Mouse (Mus musculus) liver, embryonic 15.5 days (tissue): ENCODE data around the gene Lcn2. TPM values are rescaled to one million over a fixed set of nuclear protein-coding genes. Genes with fewer than 3 reads are reported as not detected.

ENCODE experiments used
- ATAC-seq: fragments of 200-750 bp; cut with Nextera tagmentation; 2 replicates; pipeline ENCODE4 v1.8.0; 2017; ENCODE audit warnings: moderate number of reproducible peaks, mild to moderate bottlenecking, moderate library complexity; ENCODE audit not compliant: insufficient read depth
- H3K27ac ChIP-seq: fragments of 300-500 bp; sonication (generic); replicated peaks from 2 replicates; pipeline ENCODE4 v1.5.1; 2015; ENCODE audit warnings: mild to moderate bottlenecking, inconsistent platforms
- H3K27me3 ChIP-seq: fragments of 300-500 bp; sonication (generic); 2 replicates; pipeline ENCODE4 v1.6.1; 2015; ENCODE audit warnings: mild to moderate bottlenecking, inconsistent platforms
- H3K36me3 ChIP-seq: fragments of 300-500 bp; sonication (generic); replicated peaks from 2 replicates; pipeline ENCODE4 v1.6.1; 2015; ENCODE audit warnings: moderate library complexity, mild to moderate bottlenecking, inconsistent platforms
- H3K4me1 ChIP-seq: fragments of 300-500 bp; sonication (generic); replicated peaks from 2 replicates; pipeline ENCODE4 v1.6.1; 2015; ENCODE audit warnings: inconsistent platforms
- H3K4me2 ChIP-seq: fragments of 300-500 bp; sonication (generic); 2 replicates; pipeline ENCODE4 v1.6.1; 2015; ENCODE audit warnings: moderate library complexity, mild to moderate bottlenecking, inconsistent platforms
- H3K4me3 ChIP-seq: fragments of 300-500 bp; sonication (generic); replicated peaks from 2 replicates; pipeline ENCODE4 v1.5.1; 2015; ENCODE audit warnings: mild to moderate bottlenecking, inconsistent platforms
- H3K9ac ChIP-seq: fragments of 300-500 bp; sonication (generic); 2 replicates; pipeline ENCODE4 v1.6.1; 2015; ENCODE audit warnings: moderate library complexity, mild to moderate bottlenecking, inconsistent platforms
- H3K9me3 ChIP-seq: fragments of 300-500 bp; sonication (generic); replicated peaks from 2 replicates; pipeline ENCODE4 v1.6.1; 2016; ENCODE audit warnings: inconsistent platforms
- WGBS: fragments of 180-500 bp; shearing (Covaris S2); methylation state at CpG from one replicate; pipeline ENCODE4 v1.1.7; 2015; ENCODE audit warnings: mixed read lengths; ENCODE audit not compliant: insufficient replicate concordance; 5-methylcytosine and 5-hydroxymethylcytosine counted together
- polyA plus RNA-seq: library from polyadenylated mRNA; unstranded; fragments of >200 nt; fragmentation: Nextera tagmentation; extraction: Ambion mirVana; gene quantifications from 2 replicates; pipeline ENCODE4 v1.2.1, GENCODE M21; 2015

The Lcn2 gene
- polyA plus RNA-seq, 1 experiment from 2014 or later: 185 TPM

- H3K4me1 ChIP-seq: no peaks in the 10 kb centered on the region
These were observed 46.0 kb downstream of the Lcn2 start for GRCm38 (mm10) chr2:32342039-32342438.

GRCm38 (mm10) chr2:32341634-32341939, 46.5 kb downstream of the Lcn2 start:
- Histone ChIP-seq H3K9ac (no peak overlapping the region), H3K4me2 (no peak overlapping the region), H3K9me3 (no peaks in the 10 kb centered on the region), H3K27ac (no peak overlapping the region), H3K4me1 (no peaks in the 10 kb centered on the region), H3K36me3 (no peaks in the 10 kb centered on the region), H3K27me3 (peaks cover 29% of the 10 kb centered on the region), H3K4me3 (no peak overlapping the region)
- no peak for ATAC-seq
- 69% methylated on average over 4 of the region's 4 CpGs for WGBS

More at GRCm38 (mm10) chr2:32342039-32342438, 46.0 kb downstream of the Lcn2 start:
- no peak for ATAC-seq
- Histone ChIP-seq H3K36me3 (no peaks in the 10 kb centered on the region), H3K27me3 (peaks cover 27% of the 10 kb centered on the region; the same call in 1 of the 2 replicates), H3K4me2 (no peak overlapping the region), H3K4me3 (no peak overlapping the region), H3K27ac (no peak overlapping the region), H3K9ac (no peak overlapping the region), H3K9me3 (no peaks in the 10 kb centered on the region)
- 67% methylated on average over 4 of the region's 4 CpGs for WGBS

GRCm38 (mm10) chr2:32340836-32341633, 47.0 kb downstream of the Lcn2 start:
- Histone ChIP-seq H3K4me1 (no peaks in the 10 kb centered on the region), H3K27ac (no peak overlapping the region)
- 62% methylated on average over 13 of the region's 13 CpGs for whole genome bisulfite sequencing

GRCm38 (mm10) chr2:32339912-32340642, 48.0 kb downstream of the Lcn2 start:
- no peaks in the 10 kb centered on the region for H3K36me3 ChIP-seq
- ATAC-seq: no peak
- H3K27ac ChIP-seq: no peak overlapping the region
- no peaks in the 10 kb centered on the region for H3K4me1 ChIP-seq
- no peak overlapping the region for H3K4me3 ChIP-seq
- 36% methylated on average over 26 of the region's 26 CpGs for WGBS
- H3K9me3 ChIP-seq: no peaks in the 10 kb centered on the region
- peaks cover 43% of the 10 kb centered on the region for H3K27me3 ChIP-seq
- no peak overlapping the region for H3K9ac ChIP-seq
- no peak overlapping the region for H3K4me2 ChIP-seq

More at GRCm38 (mm10) chr2:32340836-32341633, 47.0 kb downstream of the Lcn2 start:
- Histone ChIP-seq H3K9me3 (no peaks in the 10 kb centered on the region), H3K4me3 (no peak overlapping the region), H3K4me2 (no peak overlapping the region), H3K9ac (no peak overlapping the region), H3K36me3 (no peaks in the 10 kb centered on the region), H3K27me3 (peaks cover 33% of the 10 kb centered on the region)
- no peak for ATAC-seq

GRCm38 (mm10) chr2:32335888-32336287, 52.2 kb downstream of the Lcn2 start:
- no peak overlapping the region for H3K4me3 ChIP-seq
- peaks cover 42% of the 10 kb centered on the region for H3K27me3 ChIP-seq
- no peak for ATAC-seq
- no peaks in the 10 kb centered on the region for H3K4me1 ChIP-seq
- H3K36me3 ChIP-seq: no peaks in the 10 kb centered on the region
- 30% methylated on average over 15 of the region's 15 CpGs for WGBS
- no peak overlapping the region for H3K27ac ChIP-seq
- H3K4me2 ChIP-seq: no peak overlapping the region
- no peak overlapping the region for H3K9ac ChIP-seq
- H3K9me3 ChIP-seq: no peaks in the 10 kb centered on the region

Other genes starting within 250 kb of the Lcn2 start
- gene Prrc2b, start 237.2 kb downstream of the Lcn2 start, polyA plus RNA-seq: 8.3 and 9.6 TPM in 2 replicates
- gene Pomt1, start 151.7 kb downstream of the Lcn2 start, polyA plus RNA-seq: 11.9 and 14.9 TPM in 2 replicates
- gene Uck1, start 128.1 kb downstream of the Lcn2 start, polyA plus RNA-seq: 24.9 and 33.4 TPM in 2 replicates
- gene Golga2, start 100.9 kb downstream of the Lcn2 start, polyA plus RNA-seq: 7.9 and 10.2 TPM in 2 replicates
- gene Swi5, start 100.2 kb downstream of the Lcn2 start, polyA plus RNA-seq: 156 and 158 TPM in 2 replicates
- gene Ciz1, start 35.9 kb downstream of the Lcn2 start, polyA plus RNA-seq: 17.0 and 18.0 TPM in 2 replicates
- gene Dnm1, start 34.9 kb downstream of the Lcn2 start, polyA plus RNA-seq: 0.44 and 0.50 TPM in 2 replicates
- 25.0 and 29.0 TPM in 2 replicates for gene 1110008P14Rik, start 6.3 kb downstream of the Lcn2 start, polyA plus RNA-seq
- 12.0 and 12.2 TPM in 2 replicates for gene Ptges2, start 7.6 kb upstream of the Lcn2 start, polyA plus RNA-seq
- gene Naif1, start 62.2 kb upstream of the Lcn2 start, polyA plus RNA-seq: 2.4 TPM in 2 replicates
- 9.6 and 10.4 TPM in 2 replicates for gene Slc25a25, start 63.2 kb upstream of the Lcn2 start, polyA plus RNA-seq
- gene Fam102a, start 147.1 kb upstream of the Lcn2 start, polyA plus RNA-seq: 1.3 and 2.2 TPM in 2 replicates
- 48.2 and 49.0 TPM in 2 replicates for gene Dpm2, start 182.6 kb upstream of the Lcn2 start, polyA plus RNA-seq
- 0.22 TPM in 1 of 2 replicates, not detected in the other for gene Pip5kl1, start 186.5 kb upstream of the Lcn2 start, polyA plus RNA-seq
- not detected in 2 replicates for gene 9430097D07Rik, start 187.4 kb upstream of the Lcn2 start, polyA plus RNA-seq
- 7.9 and 8.5 TPM in 2 replicates for gene St6galnac4, start 198.8 kb upstream of the Lcn2 start, polyA plus RNA-seq
- 11.6 and 11.7 TPM in 2 replicates for gene St6galnac6, start 211.5 kb upstream of the Lcn2 start, polyA plus RNA-seq
- gene Ak1, start 233.5 kb upstream of the Lcn2 start, polyA plus RNA-seq: 4.7 and 6.6 TPM in 2 replicates